Mouse (Mus musculus) ES-E14 (cell line): ENCODE measurements around the gene Spg11. TPM values are rescaled to one million over a fixed set of nuclear protein-coding genes. Genes with fewer than 3 reads are reported as not detected.

Experiments
- DNase-seq: peaks from one replicate; pipeline ENCODE4 v3.0.0-alpha.2; 2013; ENCODE audit warnings: low read depth, low spot score
- H3K27ac ChIP-seq: 2 replicates; pipeline ENCODE4 v1.5.1; 2012; ENCODE audit warnings: low read depth, mild to moderate bottlenecking, low read length, moderate library complexity, mixed read lengths; ENCODE audit not compliant: poor library complexity, insufficient read depth, severe bottlenecking
- H3K36me3 ChIP-seq: 2 replicates; pipeline ENCODE4 v1.6.1; 2012; ENCODE audit warnings: mild to moderate bottlenecking, low read length, moderate library complexity, mixed read lengths; ENCODE audit not compliant: control insufficient read depth, poor library complexity, insufficient read depth, severe bottlenecking
- H3K4me1 ChIP-seq, 2 experiments: fragments of 150-350 bp in 1 of 2; sonication (generic) in 1 of 2; 2 replicates each; pipeline ENCODE4 v1.6.1; 2012; ENCODE audit warnings: low read length in 2 of 2, mild to moderate bottlenecking in 1 of 2, mixed read lengths in 1 of 2; ENCODE audit not compliant: control insufficient read depth in 2 of 2, insufficient read depth in 2 of 2, poor library complexity in 1 of 2
- H3K4me3 ChIP-seq, 2 experiments: fragments of 150-350 bp in 1 of 2; sonication (generic) in 1 of 2; 2 replicates each; pipeline ENCODE4 v1.5.1; 2012; ENCODE audit warnings: low read length in 2 of 2, low read depth in 1 of 2, mild to moderate bottlenecking in 1 of 2, mixed read lengths in 1 of 2; ENCODE audit not compliant: insufficient read depth in 1 of 2, poor library complexity in 1 of 2, severe bottlenecking in 1 of 2
- H3K9ac ChIP-seq: 2 replicates; pipeline ENCODE4 v1.6.1; 2012; ENCODE audit warnings: low read depth, mild to moderate bottlenecking, low read length, mixed read lengths; ENCODE audit not compliant: poor library complexity, insufficient read depth, severe bottlenecking
- H3K9me3 ChIP-seq: fragments of 150-350 bp; sonication (generic); 2 replicates; pipeline ENCODE4 v1.6.1; 2012; ENCODE audit warnings: low read depth, mild to moderate bottlenecking, low read length; ENCODE audit not compliant: control insufficient read depth, insufficient read depth
- CHD2 ChIP-seq: IDR thresholded peaks from 2 replicates; pipeline ENCODE4 v1.6.1; 2014; ENCODE audit warnings: mild to moderate bottlenecking, low read depth, low read length, inconsistent platforms
- HCFC1 ChIP-seq: IDR thresholded peaks from 2 replicates; pipeline ENCODE4 v1.6.1; 2012; ENCODE audit warnings: low read length, inconsistent platforms, borderline replicate concordance; ENCODE audit not compliant: insufficient read depth
- MAFK ChIP-seq: IDR thresholded peaks from 2 replicates; pipeline ENCODE4 v1.6.1; 2014; ENCODE audit warnings: mild to moderate bottlenecking, low read depth, low read length, inconsistent platforms; ENCODE audit not compliant: insufficient read depth
- ZC3H11A ChIP-seq: IDR thresholded peaks from 2 replicates; pipeline ENCODE4 v1.6.1; 2012; ENCODE audit warnings: low read depth, mild to moderate bottlenecking, inconsistent platforms, low read length, borderline replicate concordance
- ZNF384 ChIP-seq: IDR thresholded peaks from 2 replicates; pipeline ENCODE4 v1.6.1; 2012; ENCODE audit warnings: low read depth, low read length, inconsistent platforms
- in situ Hi-C, 2 experiments: fragments of 600-800 bp; cut with MboI; formaldehyde crosslinking; loops; one replicate each; pipeline ENCODE4 v1.15.1; 2025; ENCODE audit warnings: low sequenced_read_pairs in 2 of 2, inconsistent platforms in 1 of 2; ENCODE audit not compliant: unreplicated experiment in 2 of 2
- total RNA-seq: library from RNA; depleted of rRNA; stranded (reverse); fragments of 300-350 nt; gene quantifications from 2 replicates; pipeline ENCODE4 v1.2.3, GENCODE M21; 2012

The Spg11 gene
- total RNA-seq, 1 experiment = 15.4 TPM

DNA sequence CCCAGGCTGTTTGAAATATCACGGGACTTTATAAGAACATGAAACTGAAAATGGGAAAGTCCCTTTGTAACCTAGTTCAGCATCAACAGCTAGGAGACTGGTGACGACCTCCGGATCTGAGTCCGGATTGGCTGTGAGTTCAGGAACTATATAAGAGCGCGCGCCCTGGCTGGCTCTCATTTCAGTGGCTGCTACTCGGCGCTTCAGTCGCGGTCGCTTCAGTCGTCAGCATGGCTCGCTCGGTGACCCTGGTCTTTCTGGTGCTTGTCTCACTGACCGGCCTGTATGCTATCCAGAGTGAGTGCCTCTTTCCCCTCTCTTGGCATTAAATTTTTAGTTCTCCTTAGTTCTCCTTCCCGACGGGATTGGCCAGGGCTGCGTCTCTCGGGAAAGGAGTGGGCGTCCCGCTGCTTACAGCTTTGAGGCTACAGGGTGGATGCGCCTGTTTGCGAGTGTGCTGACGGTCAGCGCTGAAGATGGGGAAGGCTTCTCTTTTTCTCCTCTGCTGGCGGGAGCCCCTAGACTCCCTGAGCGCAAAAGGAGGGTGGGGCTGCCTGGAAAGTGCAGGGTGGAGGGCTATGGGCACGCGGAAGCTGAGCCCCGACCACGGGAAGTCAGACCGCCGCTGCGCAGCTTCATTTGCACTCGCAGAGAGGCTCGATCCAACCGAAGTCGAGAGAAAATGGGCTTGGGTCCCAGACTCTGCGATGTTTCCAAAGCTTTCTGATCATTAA lies 29.5 kb upstream of the Spg11 start, which contains the start of gene B2m:
Gene B2m, plus strand, starts transcription at position 179 of the 734 bp plus-strand sequence.
- Histone ChIP-seq H3K27ac (no peak within 1 kb of the TSS), H3K4me1 (0 out of 4 replicates have a peak, but pooled peaks cover 0 to 2% of the 10 kb centered on the region in 2 experiments), H3K4me3 (peak within 1 kb of the TSS; percentile 53 to 66), H3K9ac (peak within 1 kb of the TSS; percentile 69), H3K9me3 (no peaks in the 10 kb centered on the region; the same call in 1 of the 2 replicates), H3K36me3 (no peaks in the 10 kb centered on the region)
- TF ChIP-seq CHD2 (peak; percentile 93), HCFC1 (no peak)
- in situ Hi-C loops = no loop called here
- peak; percentile 86 for DNase-seq

DNA sequence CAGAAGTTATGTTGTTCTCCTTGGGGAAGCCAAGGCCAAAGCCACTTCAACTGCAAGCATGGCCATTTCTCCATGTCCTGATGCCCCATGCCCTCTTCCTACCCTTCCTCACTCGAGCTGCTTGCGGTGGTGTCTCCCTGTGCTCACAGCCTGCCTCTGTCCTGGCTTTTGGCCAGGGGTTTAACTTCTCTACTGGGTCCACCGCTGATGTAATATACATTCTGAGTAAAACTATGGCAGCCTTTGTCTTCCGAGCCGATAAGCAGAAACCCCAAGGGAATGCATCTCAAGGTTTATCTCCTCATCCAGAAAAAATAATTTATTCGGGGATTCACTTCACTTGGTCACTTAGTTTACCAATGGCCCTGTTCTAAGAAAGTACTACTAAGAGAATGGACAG lies 28.5 kb upstream of the Spg11 start:
- H3K27ac ChIP-seq = no peak overlapping the region
- in situ Hi-C loops = no loop called here
- no peaks in the 10 kb centered on the region for H3K9me3 ChIP-seq
- H3K4me3 ChIP-seq = no peak overlapping the region
- H3K4me1 ChIP-seq = 0 out of 4 replicates have a peak, but pooled peaks cover 0 to 2% of the 10 kb centered on the region in 2 experiments
- no peak overlapping the region for H3K9ac ChIP-seq
- TF ChIP-seq ZNF384 = no peak
- TF ChIP-seq CHD2 = no peak
- TF ChIP-seq ZC3H11A = no peak
- TF ChIP-seq MAFK = no peak
- no peak for TF ChIP-seq HCFC1
- no peak for DNase-seq
- no peaks in the 10 kb centered on the region for H3K36me3 ChIP-seq

DNA sequence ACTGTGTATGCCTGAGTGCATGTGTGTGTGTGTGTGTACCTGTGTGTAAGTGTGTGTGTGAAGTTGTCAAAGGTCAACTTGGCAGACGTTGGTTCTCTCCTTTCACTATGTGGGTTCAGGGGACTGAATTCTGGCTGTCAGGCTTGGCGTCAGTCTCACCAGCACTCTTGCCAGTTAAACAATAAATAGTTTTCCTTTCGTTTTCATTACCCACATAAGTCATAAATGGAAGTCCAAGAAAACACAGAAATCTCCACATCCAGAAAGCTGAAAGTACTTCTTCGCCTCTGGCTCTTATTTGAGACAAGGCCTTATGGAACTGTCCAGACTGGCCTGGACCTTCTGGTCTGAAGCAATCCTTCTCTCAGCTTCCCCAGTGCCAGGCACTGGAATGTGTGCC lies 27.6 kb upstream of the Spg11 start:
- Histone ChIP-seq H3K9ac (no peak overlapping the region), H3K4me1 (0 out of 4 replicates have a peak, but pooled peaks cover 0 to 2% of the 10 kb centered on the region in 2 experiments), H3K9me3 (no peaks in the 10 kb centered on the region), H3K4me3 (no peak overlapping the region), H3K27ac (no peak overlapping the region), H3K36me3 (no peaks in the 10 kb centered on the region)
- DNase-seq = no peak
- in situ Hi-C loops = no loop called here
- TF ChIP-seq ZC3H11A = no peak
- TF ChIP-seq CHD2 = no peak
- TF ChIP-seq MAFK = no peak
- no peak for TF ChIP-seq ZNF384

DNA sequence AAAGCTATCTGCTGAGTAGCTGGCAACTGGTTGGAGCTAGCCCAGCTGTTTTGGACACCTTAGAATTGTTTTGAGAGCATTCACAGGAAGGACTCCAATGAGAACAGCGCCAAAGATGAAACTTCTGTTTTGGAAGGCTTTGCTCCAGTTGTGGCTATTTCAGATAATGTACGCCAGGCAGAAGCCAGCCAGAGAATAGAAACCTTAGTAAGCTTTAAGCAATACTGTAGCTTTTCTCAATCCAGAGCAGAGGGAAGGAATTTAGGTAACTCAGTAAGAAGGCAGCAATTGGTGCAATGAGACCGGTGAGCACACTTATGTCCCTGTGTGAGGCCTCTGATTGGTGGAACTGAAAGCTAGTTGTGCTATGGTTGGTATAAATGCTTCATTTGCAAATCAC lies 24.9 kb upstream of the Spg11 start:
- H3K27ac ChIP-seq = no peak overlapping the region
- H3K9ac ChIP-seq = no peak overlapping the region
- H3K9me3 ChIP-seq = no peaks in the 10 kb centered on the region
- H3K4me3 ChIP-seq = no peak overlapping the region
- no peaks in the 10 kb centered on the region for H3K4me1 ChIP-seq
- no peak for DNase-seq
- in situ Hi-C loops = no loop called here
- no peaks in the 10 kb centered on the region for H3K36me3 ChIP-seq
- TF ChIP-seq ZC3H11A = no peak
- no peak for TF ChIP-seq MAFK
- no peak for TF ChIP-seq ZNF384
- no peak for TF ChIP-seq HCFC1
- no peak for TF ChIP-seq CHD2
